Mouse (Mus musculus): ENCODE results near the gene Kti12. TPM values are rescaled to one million over a fixed set of nuclear protein-coding genes. Genes with fewer than 3 reads are reported as not detected.

Gene Kti12
- total and polyA plus RNA-seq, 3 experiments, result 65.3 to 90.5 TPM; not detected in 1

DNA sequence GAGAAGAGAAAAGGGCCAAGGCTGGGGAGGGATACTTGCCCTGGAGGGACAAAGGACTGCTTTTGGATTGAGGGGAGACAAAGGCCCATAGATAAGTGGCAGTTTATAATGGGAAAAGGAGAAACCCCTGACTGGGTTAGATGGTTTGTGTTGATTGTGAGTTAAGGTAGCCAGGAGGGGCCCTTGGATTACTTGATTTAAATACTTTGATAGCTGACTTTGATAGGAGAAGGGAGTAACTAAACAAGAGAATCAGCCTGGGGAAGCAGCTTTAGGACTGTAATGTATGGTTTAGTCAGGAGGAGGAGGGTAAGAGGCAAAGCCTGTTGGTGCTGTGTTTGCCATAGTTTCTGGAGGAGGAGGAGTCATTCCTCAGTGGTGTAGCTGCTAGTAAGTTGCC lies 4.2 kb upstream of the Kti12 start:
- Histone ChIP-seq H3K9ac (ENCODE audit: control insufficient read depth, low read depth, low read length, poor library complexity, severe bottlenecking) (no peak overlapping the region), H3K9me3 (replicated peaks; ENCODE audit: insufficient read depth, low read length) (no peaks in the 10 kb centered on the region), H3K36me3 (ENCODE audit: control insufficient read depth in 1 of 2, insufficient read depth in 2 of 2, low read length in 2 of 2) (peaks cover 0 to 5% of the 10 kb centered on the region in 2 experiments; a peak in 2 of 4 replicates), H3K27ac (ENCODE audit: control insufficient read depth, low read depth, low read length) (no peak overlapping the region), H3K79me2 (ENCODE audit: control insufficient read depth, insufficient read depth, low read length, poor library complexity) (peaks cover 10% of the 10 kb centered on the region), H3K27me3 (ENCODE audit: control insufficient read depth in 1 of 2, insufficient read depth in 2 of 2, low read length in 2 of 2) (no peaks in the 10 kb centered on the region), H3K4me1 (ENCODE audit: control insufficient read depth in 1 of 2, insufficient read depth in 2 of 2, low read length in 2 of 2) (peaks cover 0 to 3% of the 10 kb centered on the region in 2 experiments; a peak in 1 of 4 replicates), H3K4me3 (ENCODE audit: control insufficient read depth in 1 of 2, insufficient read depth in 1 of 2, low read depth in 2 of 2, low read length in 2 of 2) (no peak overlapping the region)
- TF ChIP-seq ZKSCAN1 (IDR thresholded peaks at IDR 0.05; ENCODE audit: low read depth, low read length) (no peak), MEF2A (IDR thresholded peaks at IDR 0.05; ENCODE audit: extremely low read depth, insufficient replicate concordance, low read depth, low read length, poor library complexity, severe bottlenecking) (no peak), ZNF384 (IDR thresholded peaks at IDR 0.05; ENCODE audit: low read depth, low read length) (no peak), HCFC1 (IDR thresholded peaks at IDR 0.05; ENCODE audit: low read depth, low read length) (no peak), SMC3 (IDR thresholded peaks at IDR 0.05; ENCODE audit: low read depth, low read length) (no peak), BHLHE40 (IDR thresholded peaks at IDR 0.05; ENCODE audit: borderline replicate concordance, low read depth, low read length) (no peak), ETS1 (IDR thresholded peaks at IDR 0.05; ENCODE audit: low read depth, low read length) (no peak), ZC3H11A (IDR thresholded peaks at IDR 0.05; ENCODE audit: low read depth, low read length) (no peak), E2F4 (IDR thresholded peaks at IDR 0.05; ENCODE audit: borderline replicate concordance, low read depth, low read length) (no peak), RAD21 (IDR thresholded peaks at IDR 0.05; ENCODE audit: low read depth, low read length) (no peak), TAL1 (IDR thresholded peaks at IDR 0.05; ENCODE audit: low read length) (no peak), MAFK (IDR thresholded peaks at IDR 0.05; ENCODE audit: borderline replicate concordance, low read depth, low read length) (no peak), MAX (IDR thresholded peaks at IDR 0.05; ENCODE audit: low read length) (no peak), TBP (IDR thresholded peaks at IDR 0.05; ENCODE audit: low read depth, low read length) (no peak), MAZ (IDR thresholded peaks at IDR 0.05; ENCODE audit: low read depth, low read length) (no peak), TCF12 (IDR thresholded peaks at IDR 0.05; ENCODE audit: low read depth, low read length) (no peak), MYC (IDR thresholded peaks at IDR 0.05; ENCODE audit: low read depth, low read length) (no peak)
- no peak for DNase-seq (ENCODE audit: low read depth, low spot score)

GRCm38 (mm10) chr4:108845824-108846569 lies 1.6 kb upstream of the Kti12 start:
- Histone ChIP-seq H3K9me3 (replicated peaks; ENCODE audit: insufficient read depth, low read length) (no peaks in the 10 kb centered on the region), H3K4me3 (ENCODE audit: control insufficient read depth in 1 of 2, insufficient read depth in 1 of 2, low read depth in 2 of 2, low read length in 2 of 2) (no peak overlapping the region), H3K79me2 (ENCODE audit: control insufficient read depth, insufficient read depth, low read length, poor library complexity) (peaks cover 29% of the 10 kb centered on the region), H3K27me3 (ENCODE audit: control insufficient read depth in 1 of 2, insufficient read depth in 2 of 2, low read length in 2 of 2) (no peaks in the 10 kb centered on the region), H3K27ac (ENCODE audit: control insufficient read depth, low read depth, low read length) (no peak overlapping the region), H3K9ac (ENCODE audit: control insufficient read depth, low read depth, low read length, poor library complexity, severe bottlenecking) (no peak overlapping the region), H3K36me3 (ENCODE audit: control insufficient read depth in 1 of 2, insufficient read depth in 2 of 2, low read length in 2 of 2) (peaks cover 2 to 17% of the 10 kb centered on the region in 2 experiments; a peak in 3 of 4 replicates), H3K4me1 (ENCODE audit: control insufficient read depth in 1 of 2, insufficient read depth in 2 of 2, low read length in 2 of 2) (peaks cover 0 to 7% of the 10 kb centered on the region in 2 experiments; a peak in 2 of 4 replicates)
- TF ChIP-seq ZNF384 (IDR thresholded peaks at IDR 0.05; ENCODE audit: low read depth, low read length) (no peak), CHD2 (IDR thresholded peaks at IDR 0.05; ENCODE audit: low read length) (no peak), ETS1 (IDR thresholded peaks at IDR 0.05; ENCODE audit: low read depth, low read length) (no peak), CTCF (IDR thresholded peaks at IDR 0.05 in 2 of 3, conservative IDR thresholded peaks at IDR 0.05 in 1 of 3; ENCODE audit: control insufficient read depth in 1 of 3, insufficient read depth in 1 of 3, low read depth in 2 of 3, low read length in 3 of 3, poor library complexity in 1 of 3, severe bottlenecking in 1 of 3) (no peak), ZKSCAN1 (IDR thresholded peaks at IDR 0.05; ENCODE audit: low read depth, low read length) (no peak), RAD21 (IDR thresholded peaks at IDR 0.05; ENCODE audit: low read depth, low read length) (no peak), ZMIZ1 (IDR thresholded peaks at IDR 0.05; ENCODE audit: low read depth, low read length) (no peak), USF2 (IDR thresholded peaks at IDR 0.05; ENCODE audit: borderline replicate concordance in 1 of 2, insufficient read depth in 1 of 2, low read depth in 1 of 2, low read length in 2 of 2) (no peak), MAZ (IDR thresholded peaks at IDR 0.05; ENCODE audit: low read depth, low read length) (no peak), NRF1 (IDR thresholded peaks at IDR 0.05; ENCODE audit: insufficient read depth, low read depth, low read length, poor library complexity, severe bottlenecking) (no peak), MYC (IDR thresholded peaks at IDR 0.05; ENCODE audit: low read depth, low read length) (no peak), BHLHE40 (IDR thresholded peaks at IDR 0.05; ENCODE audit: borderline replicate concordance, low read depth, low read length) (no peak), POLR2AphosphoS5 (IDR thresholded peaks at IDR 0.05; ENCODE audit: borderline replicate concordance, low read depth, low read length) (no peak), POLR2AphosphoS2 (IDR thresholded peaks at IDR 0.05; ENCODE audit: low read length) (no peak), ELF1 (IDR thresholded peaks at IDR 0.05; ENCODE audit: low read depth, low read length) (no peak), MYB (IDR thresholded peaks at IDR 0.05; ENCODE audit: low read depth, low read length) (no peak), JUND (IDR thresholded peaks at IDR 0.05; ENCODE audit: low read depth, low read length) (no peak), CHD1 (IDR thresholded peaks at IDR 0.05; ENCODE audit: low read depth, low read length) (no peak), TCF12 (IDR thresholded peaks at IDR 0.05; ENCODE audit: low read depth, low read length) (no peak)
- DNase-seq (ENCODE audit: low read depth, low spot score), result no peak

Data from MEL (cell line).